17 mouse cellular contexts compared by ENCODE assay signal in the genomic region with DNA sequence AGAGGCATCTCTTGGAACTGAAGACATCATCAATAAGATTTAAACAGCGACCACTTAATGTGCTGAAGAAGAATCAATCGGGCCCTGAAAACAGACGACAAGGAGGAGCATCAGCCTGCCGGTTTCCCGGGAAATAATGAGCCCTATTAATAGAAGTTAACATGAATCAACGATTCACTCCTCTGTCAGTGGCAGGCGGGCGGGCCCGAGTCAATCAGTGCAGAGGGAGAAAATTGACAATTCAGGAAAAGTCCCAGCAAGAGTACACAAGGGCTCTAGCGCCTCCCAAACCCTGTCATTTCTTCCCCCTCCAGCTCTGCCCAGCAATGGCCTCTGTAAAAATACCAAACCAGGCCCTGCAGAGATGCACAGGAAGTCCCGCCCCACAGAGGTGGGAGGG.
DNase-seq lines count a peak whose midpoint lies in the region; ATAC-seq lines count a peak whose summit lies in the region.
"Had no signal": no experiment of that assay in that cellular context is flagged by ENCODE, and none has a peak within 500 bp of the region (broad histone marks: within the 10 kb centered on the region; RNA-seq: fewer than 3 reads in every experiment).

No protein-coding gene starts in this region.

- H3K4me2 ChIP-seq in hindbrain, embryonic 13.5 days, result no peak overlapping the region
- no peak overlapping the region for H3K4me2 ChIP-seq in hindbrain, embryonic 14.5 days (replicated peaks)
- no peak overlapping the region for H3K4me2 ChIP-seq in forebrain, embryonic 15.5 days (replicated peaks)

- no peak overlapping the region for H3K4me3 ChIP-seq in hindbrain, embryonic 13.5 days
- no peak overlapping the region for H3K4me3 ChIP-seq in hindbrain, embryonic 14.5 days (replicated peaks; ENCODE audit: low read length)
- H3K4me3 ChIP-seq in forebrain, embryonic 15.5 days, result no peak overlapping the region
- H3K4me3 ChIP-seq: layer of hippocampus, adult 2 months; midbrain, embryonic 10.5 days had no signal

- no peaks in the 10 kb centered on the region for H3K4me1 ChIP-seq in hindbrain, embryonic 13.5 days (replicated peaks)
- H3K4me1 ChIP-seq in hindbrain, embryonic 14.5 days (replicated peaks; ENCODE audit: control insufficient read depth, insufficient read depth, low read length), result no peaks in the 10 kb centered on the region
- no peaks in the 10 kb centered on the region for H3K4me1 ChIP-seq in forebrain, embryonic 15.5 days
- H3K4me1 ChIP-seq: midbrain, embryonic 10.5 days had no signal

- H3K9me3 ChIP-seq in hindbrain, embryonic 13.5 days, result no peaks in the 10 kb centered on the region
- no peaks in the 10 kb centered on the region; the same call in 1 of the 2 replicates for H3K9me3 ChIP-seq in hindbrain, embryonic 14.5 days (ENCODE audit: control insufficient read depth, low read length)
- no peaks in the 10 kb centered on the region for H3K9me3 ChIP-seq in forebrain, embryonic 15.5 days
- H3K9me3 ChIP-seq: midbrain, embryonic 10.5 days had no signal

- DNase-seq in hindbrain, embryonic 14.5 days (ENCODE audit: low spot score), result no peak
- peak; percentile 27 to 39 for DNase-seq in right cerebral cortex, adult 2 months (ENCODE audit: low spot score in 2 of 2)
- no peak for DNase-seq in right cerebral cortex, postnatal 36 days (ENCODE audit: low spot score in 2 of 2)
- DNase-seq in layer of hippocampus, postnatal 36 days, result peak; percentile 56 to 62
- DNase-seq in ovary, postnatal 36 days (ENCODE audit: low spot score), result no peak
- DNase-seq in kidney, adult 9 months, result no peak
- DNase-seq: cerebellum, adult 2 months; gastrocnemius, postnatal 25 days; kidney, adult 8-10 months; lung, postnatal 14 days; spleen, adult 18-20 months had no signal

- H3K27me3 ChIP-seq in hindbrain, embryonic 13.5 days, result no peaks in the 10 kb centered on the region
- H3K27me3 ChIP-seq in hindbrain, embryonic 14.5 days (ENCODE audit: control insufficient read depth, insufficient read depth, low read length), result no peaks in the 10 kb centered on the region
- H3K27me3 ChIP-seq in forebrain, embryonic 15.5 days, result no peaks in the 10 kb centered on the region

- H3K9ac ChIP-seq in hindbrain, embryonic 13.5 days, result no peak overlapping the region
- H3K9ac ChIP-seq in hindbrain, embryonic 14.5 days, result no peak overlapping the region
- no peak overlapping the region for H3K9ac ChIP-seq in forebrain, embryonic 15.5 days (replicated peaks)
- H3K9ac ChIP-seq: liver, embryonic 14.5 days had no signal

- no peak for ATAC-seq in hindbrain, embryonic 13.5 days (ENCODE audit: low FRiP score)
- no peak for ATAC-seq in hindbrain, embryonic 14.5 days (ENCODE audit: low FRiP score)
- peak; percentile 67 for ATAC-seq in forebrain, embryonic 15.5 days (replicated peaks)
- ATAC-seq: Patski had no signal

- H3K27ac ChIP-seq in hindbrain, embryonic 13.5 days, result 0 out of 2 replicates have a peak overlapping the region, but pooled peaks have one; percentile 23
- no peak overlapping the region for H3K27ac ChIP-seq in hindbrain, embryonic 14.5 days
- no peak overlapping the region for H3K27ac ChIP-seq in forebrain, embryonic 15.5 days (replicated peaks)
- H3K27ac ChIP-seq: liver, embryonic 14.5 days; midbrain, embryonic 10.5 days had no signal

- no peaks in the 10 kb centered on the region for H3K36me3 ChIP-seq in hindbrain, embryonic 13.5 days
- H3K36me3 ChIP-seq in hindbrain, embryonic 14.5 days (replicated peaks; ENCODE audit: control insufficient read depth, insufficient read depth), result no peaks in the 10 kb centered on the region
- H3K36me3 ChIP-seq in forebrain, embryonic 15.5 days, result no peaks in the 10 kb centered on the region
- H3K36me3 ChIP-seq: midbrain, embryonic 10.5 days had no signal

- 39% methylated on average over 11 of the region's 11 CpGs for WGBS in hindbrain, embryonic 13.5 days
- WGBS in hindbrain, embryonic 14.5 days, result 44% methylated on average over 11 of the region's 11 CpGs
- WGBS in forebrain, embryonic 15.5 days, result 45% methylated on average over 11 of the region's 11 CpGs

Comparison
In these comparisons a context has a peak if more than half of its experiments do, and no peak if none do; other contexts are left out.
1. DNase-seq: peak in right cerebral cortex, adult 2 months (2 of 2) and layer of hippocampus, postnatal 36 days (2 of 2); none in hindbrain, embryonic 14.5 days (single experiment), right cerebral cortex, postnatal 36 days (0 of 2), ovary, postnatal 36 days (single experiment) and kidney, adult 9 months (single experiment).